Mouse (Mus musculus): ENCODE measurements around the gene Gm5150. TPM values are rescaled to one million over a fixed set of nuclear protein-coding genes. Genes with fewer than 3 reads are reported as not detected.

Gene Gm5150
- 0.56 TPM for polyA plus RNA-seq (2017; shearing (Covaris generic))

DNA sequence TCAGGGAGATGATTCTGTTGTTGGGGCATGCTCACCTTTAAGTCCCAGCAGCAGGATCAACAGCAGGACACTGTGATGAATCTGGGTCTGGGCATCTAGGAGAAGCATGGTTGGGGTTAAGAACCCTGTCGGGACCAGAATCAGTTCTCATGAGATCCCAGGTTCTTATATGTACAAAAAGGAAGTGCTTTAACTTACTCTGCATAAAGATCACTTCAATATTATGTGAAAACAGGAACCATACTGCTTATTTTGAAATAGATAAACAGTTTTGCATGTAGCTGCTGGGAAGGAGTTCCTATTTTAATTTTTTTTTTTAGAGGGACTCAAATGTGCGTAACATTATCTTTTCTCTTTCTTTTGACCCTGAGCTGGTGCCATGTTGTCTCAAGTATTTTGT lies at the start of gene Gm5150:
TSS of gene Gm5150 (minus strand) at position 223 of the 400 bp plus-strand sequence.

Other genes starting within 250 kb of the Gm5150 start
- not detected for gene Sirpb1c, start 157.9 kb downstream of the Gm5150 start, polyA plus RNA-seq (2017; shearing (Covaris generic))